Mouse (Mus musculus): ENCODE results near the gene Gabrg3. TPM values are rescaled to one million over a fixed set of nuclear protein-coding genes. Genes with fewer than 3 reads are reported as not detected.

Gabrg3 gene
- total and polyA plus RNA-seq, 2 experiments from 2014 or later, result 11.5 to 11.8 TPM

- no peak for ATAC-seq (ENCODE audit: low FRiP score)
- no peak overlapping the region for H3K4me3 ChIP-seq (ENCODE audit: low read depth, low read length)
- no peak overlapping the region for H3K27ac ChIP-seq (ENCODE audit: low read depth, low read length)
- H3K4me1 ChIP-seq (ENCODE audit: insufficient read depth, low read length), result no peaks in the 10 kb centered on the region
- DNase-seq (ENCODE audit: low spot score), result no peak
- no peaks in the 10 kb centered on the region for H3K27me3 ChIP-seq (ENCODE audit: insufficient read depth, low read length)
- no peak for TF ChIP-seq CTCF (IDR thresholded peaks at IDR 0.05)
- 82% methylated on average over 3 of the region's 3 CpGs for WGBS
- no peak overlapping the region for H3K4me2 ChIP-seq (ENCODE audit: low read depth, low read length, poor library complexity, severe bottlenecking)
- no peaks in the 10 kb centered on the region for H3K9me3 ChIP-seq (ENCODE audit: low read length)
- no peaks in the 10 kb centered on the region for H3K36me3 ChIP-seq (ENCODE audit: insufficient read depth, low read length)
- no peak overlapping the region for H3K9ac ChIP-seq (replicated peaks; ENCODE audit: low read length, poor library complexity, severe bottlenecking)
Measured at GRCm38 (mm10) chr7:57158211-57158610, 228.8 kb downstream of the Gabrg3 start.

GRCm38 (mm10) chr7:57153743-57154142 is 233.2 kb downstream of the Gabrg3 start:
- 35% methylated on average over 5 of the region's 5 CpGs for WGBS

DNA sequence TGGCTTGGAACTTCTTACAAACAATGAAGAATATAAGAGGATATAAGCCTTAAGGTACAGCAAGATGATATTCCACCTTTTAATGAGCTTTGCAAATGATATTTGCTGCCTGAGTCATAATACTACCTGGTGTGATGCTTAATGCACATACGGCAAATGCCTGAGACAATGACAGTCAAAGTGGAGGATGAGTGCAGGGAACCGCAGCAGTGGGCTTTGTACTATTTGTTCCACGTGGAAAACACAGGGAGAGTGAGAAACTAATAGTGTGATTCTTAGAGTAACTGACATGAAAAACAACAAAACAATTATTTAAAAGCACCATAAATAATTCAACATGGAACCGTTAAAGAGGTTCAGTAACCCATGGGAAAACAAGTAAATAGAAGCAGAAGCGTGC is 236.2 kb downstream of the Gabrg3 start:
- no peak overlapping the region for H3K4me3 ChIP-seq (ENCODE audit: low read depth, low read length)
- H3K9me3 ChIP-seq (ENCODE audit: low read length), result no peaks in the 10 kb centered on the region
- WGBS, result 54% methylated on average over 5 of the region's 5 CpGs
- H3K4me1 ChIP-seq (ENCODE audit: insufficient read depth, low read length), result no peaks in the 10 kb centered on the region
- no peak for TF ChIP-seq CTCF (IDR thresholded peaks at IDR 0.05)
- DNase-seq (ENCODE audit: low spot score), result no peak
- no peak overlapping the region for H3K27ac ChIP-seq (ENCODE audit: low read depth, low read length)
- H3K36me3 ChIP-seq (ENCODE audit: insufficient read depth, low read length), result no peaks in the 10 kb centered on the region
- H3K4me2 ChIP-seq (ENCODE audit: low read depth, low read length, poor library complexity, severe bottlenecking), result no peak overlapping the region
- ATAC-seq (ENCODE audit: low FRiP score), result no peak
- no peaks in the 10 kb centered on the region for H3K27me3 ChIP-seq (ENCODE audit: insufficient read depth, low read length)
- no peak overlapping the region for H3K9ac ChIP-seq (replicated peaks; ENCODE audit: low read length, poor library complexity, severe bottlenecking)

More at GRCm38 (mm10) chr7:57153743-57154142, 233.2 kb downstream of the Gabrg3 start:
- no peaks in the 10 kb centered on the region for H3K9me3 ChIP-seq (ENCODE audit: low read length)
- no peak overlapping the region for H3K27ac ChIP-seq (ENCODE audit: low read depth, low read length)
- H3K9ac ChIP-seq (replicated peaks; ENCODE audit: low read length, poor library complexity, severe bottlenecking), result no peak overlapping the region
- no peak for ATAC-seq (ENCODE audit: low FRiP score)
- H3K4me1 ChIP-seq (ENCODE audit: insufficient read depth, low read length), result no peaks in the 10 kb centered on the region
- H3K4me3 ChIP-seq (ENCODE audit: low read depth, low read length), result no peak overlapping the region
- no peak overlapping the region for H3K4me2 ChIP-seq (ENCODE audit: low read depth, low read length, poor library complexity, severe bottlenecking)
- no peaks in the 10 kb centered on the region for H3K36me3 ChIP-seq (ENCODE audit: insufficient read depth, low read length)
- DNase-seq (ENCODE audit: low spot score), result no peak
- H3K27me3 ChIP-seq (ENCODE audit: insufficient read depth, low read length), result no peaks in the 10 kb centered on the region
- no peak for TF ChIP-seq CTCF (IDR thresholded peaks at IDR 0.05)

DNA sequence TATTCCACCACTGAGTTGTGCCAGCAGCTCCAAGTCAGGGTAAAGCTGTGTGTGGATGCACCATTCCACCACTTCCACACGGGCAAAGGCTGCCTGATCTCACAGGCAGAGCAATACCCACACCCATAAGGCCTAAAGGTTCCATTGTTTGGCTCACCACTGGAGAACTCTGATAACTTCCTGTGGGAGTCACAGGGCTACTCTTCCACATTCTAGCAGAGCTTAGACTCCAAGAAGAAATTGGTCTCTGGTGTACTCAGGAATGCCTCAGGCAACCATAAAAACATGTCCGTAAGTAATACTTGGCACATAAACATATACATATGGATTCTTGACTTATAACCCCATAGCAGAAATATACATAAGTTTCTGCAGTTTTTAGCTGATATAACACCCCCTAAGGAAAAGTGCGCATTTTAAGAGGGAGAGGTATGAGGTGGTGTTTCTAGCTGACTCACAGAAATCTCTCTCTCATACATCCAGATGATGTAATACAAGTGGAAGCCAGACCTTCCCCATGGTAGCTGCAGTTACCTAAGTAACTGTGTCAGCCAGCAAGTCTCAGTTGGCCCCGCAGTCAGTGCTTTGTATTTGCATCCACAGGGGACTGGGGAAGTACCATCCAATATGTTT is 248.8 kb downstream of the Gabrg3 start:
- Histone ChIP-seq H3K36me3 (ENCODE audit: insufficient read depth, low read length) (no peaks in the 10 kb centered on the region), H3K27ac (ENCODE audit: low read depth, low read length) (no peak overlapping the region), H3K9me3 (ENCODE audit: low read length) (no peaks in the 10 kb centered on the region), H3K4me2 (ENCODE audit: low read depth, low read length, poor library complexity, severe bottlenecking) (no peak overlapping the region), H3K27me3 (ENCODE audit: insufficient read depth, low read length) (no peaks in the 10 kb centered on the region), H3K4me3 (ENCODE audit: low read depth, low read length) (no peak overlapping the region), H3K9ac (replicated peaks; ENCODE audit: low read length, poor library complexity, severe bottlenecking) (no peak overlapping the region), H3K4me1 (ENCODE audit: insufficient read depth, low read length) (no peaks in the 10 kb centered on the region)
- 80% methylated on average over 4 of the region's 4 CpGs for WGBS
- ATAC-seq (ENCODE audit: low FRiP score), result no peak
- no peak for DNase-seq (ENCODE audit: low spot score)
- no peak for TF ChIP-seq CTCF (IDR thresholded peaks at IDR 0.05)

DNA sequence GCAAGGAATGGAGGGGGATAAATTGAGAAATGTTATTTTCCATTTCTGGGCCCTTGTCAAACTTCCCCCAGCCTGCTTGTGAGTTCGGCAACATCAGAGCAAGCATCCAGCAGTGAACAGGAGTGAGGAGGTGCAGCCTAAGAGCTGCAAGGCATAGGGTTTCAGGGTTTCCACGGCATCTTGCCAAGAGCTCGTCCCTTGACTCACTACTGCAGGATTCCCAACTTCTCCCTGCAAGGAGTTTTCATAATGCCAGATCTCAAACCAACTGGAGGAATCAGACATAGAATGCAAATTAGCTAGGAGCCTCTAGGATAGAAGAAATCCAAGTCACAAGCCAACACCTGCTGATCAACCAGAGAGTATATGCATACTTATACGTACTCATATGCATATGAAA is 254.0 kb downstream of the Gabrg3 start:
- no peaks in the 10 kb centered on the region for H3K27me3 ChIP-seq (ENCODE audit: insufficient read depth, low read length)
- no peak overlapping the region for H3K4me3 ChIP-seq (ENCODE audit: low read depth, low read length)
- TF ChIP-seq CTCF (IDR thresholded peaks at IDR 0.05), result no peak
- 76% methylated on average over 4 of the region's 4 CpGs for WGBS
- no peaks in the 10 kb centered on the region for H3K9me3 ChIP-seq (ENCODE audit: low read length)
- no peak overlapping the region for H3K27ac ChIP-seq (ENCODE audit: low read depth, low read length)
- no peak for ATAC-seq (ENCODE audit: low FRiP score)
- H3K4me1 ChIP-seq (ENCODE audit: insufficient read depth, low read length), result no peaks in the 10 kb centered on the region
- no peaks in the 10 kb centered on the region for H3K36me3 ChIP-seq (ENCODE audit: insufficient read depth, low read length)
- H3K9ac ChIP-seq (replicated peaks; ENCODE audit: low read length, poor library complexity, severe bottlenecking), result no peak overlapping the region
- no peak for DNase-seq (ENCODE audit: low spot score)
- H3K4me2 ChIP-seq (ENCODE audit: low read depth, low read length, poor library complexity, severe bottlenecking), result no peak overlapping the region

GRCm38 (mm10) chr7:57132471-57132870 is 254.5 kb downstream of the Gabrg3 start:
- TF ChIP-seq CTCF (IDR thresholded peaks at IDR 0.05), result no peak
- no peak overlapping the region for H3K4me3 ChIP-seq (ENCODE audit: low read depth, low read length)
- no peak for DNase-seq (ENCODE audit: low spot score)
- 87% methylated on average over 2 of the region's 2 CpGs for WGBS
- no peak for ATAC-seq (ENCODE audit: low FRiP score)
- H3K4me1 ChIP-seq (ENCODE audit: insufficient read depth, low read length), result no peaks in the 10 kb centered on the region
- no peak overlapping the region for H3K4me2 ChIP-seq (ENCODE audit: low read depth, low read length, poor library complexity, severe bottlenecking)
- no peak overlapping the region for H3K9ac ChIP-seq (replicated peaks; ENCODE audit: low read length, poor library complexity, severe bottlenecking)
- H3K27me3 ChIP-seq (ENCODE audit: insufficient read depth, low read length), result no peaks in the 10 kb centered on the region
- no peak overlapping the region for H3K27ac ChIP-seq (ENCODE audit: low read depth, low read length)
- H3K36me3 ChIP-seq (ENCODE audit: insufficient read depth, low read length), result no peaks in the 10 kb centered on the region
- H3K9me3 ChIP-seq (ENCODE audit: low read length), result no peaks in the 10 kb centered on the region
